Mouse (Mus musculus) hindbrain, embryonic 14.5 days (tissue): ENCODE measurements around the gene Tm4sf1. TPM values are rescaled to one million over a fixed set of nuclear protein-coding genes. Genes with fewer than 3 reads are reported as not detected.

ENCODE experiments used
- ATAC-seq: fragments of 200-750 bp; cut with Nextera tagmentation; 2 replicates; pipeline ENCODE4 v1.8.0; 2017; ENCODE audit warnings: moderate number of reproducible peaks, mild to moderate bottlenecking, moderate TSS enrichment, moderate library complexity; ENCODE audit not compliant: low FRiP score
- DNase-seq: peaks from one replicate; pipeline ENCODE4 v3.0.0-alpha.2; 2015; ENCODE audit warnings: low spot score
- H3K27ac ChIP-seq: fragments of 300-500 bp; sonication (generic); 2 replicates; pipeline ENCODE4 v1.5.1; 2014; ENCODE audit warnings: mild to moderate bottlenecking, moderate library complexity
- H3K27me3 ChIP-seq: fragments of 300-500 bp; sonication (generic); 2 replicates; pipeline ENCODE4 v1.6.1; 2014; ENCODE audit warnings: mild to moderate bottlenecking, low read length, mixed read lengths; ENCODE audit not compliant: control insufficient read depth, insufficient read depth
- H3K36me3 ChIP-seq: fragments of 300-500 bp; sonication (generic); replicated peaks from 2 replicates; pipeline ENCODE4 v1.6.1; 2014; ENCODE audit not compliant: control insufficient read depth, insufficient read depth
- H3K4me1 ChIP-seq: fragments of 300-500 bp; sonication (generic); replicated peaks from 2 replicates; pipeline ENCODE4 v1.6.1; 2014; ENCODE audit warnings: antibody characterized with exemption, low read length, mixed read lengths; ENCODE audit not compliant: control insufficient read depth, insufficient read depth
- H3K4me2 ChIP-seq: fragments of 300-500 bp; sonication (generic); replicated peaks from 2 replicates; pipeline ENCODE4 v1.6.1; 2014; ENCODE audit warnings: mild to moderate bottlenecking, moderate library complexity
- H3K4me3 ChIP-seq: fragments of 300-500 bp; sonication (generic); replicated peaks from 2 replicates; pipeline ENCODE4 v1.5.1; 2014; ENCODE audit warnings: mild to moderate bottlenecking, low read length
- H3K9ac ChIP-seq: fragments of 300-500 bp; sonication (generic); 2 replicates; pipeline ENCODE4 v1.6.1; 2014
- H3K9me3 ChIP-seq: fragments of 300-500 bp; sonication (generic); 2 replicates; pipeline ENCODE4 v1.6.1; 2016; ENCODE audit warnings: low read length; ENCODE audit not compliant: control insufficient read depth
- WGBS: fragments of 180-500 bp; shearing (Covaris S2); extraction: QIAGEN DNeasy Blood & Tissue Kit; methylation state at CpG from one replicate; pipeline ENCODE4 v1.1.7; 2014; 5-methylcytosine and 5-hydroxymethylcytosine counted together
- polyA plus RNA-seq: library from polyadenylated mRNA; unstranded; fragments of >200 nt; fragmentation: Nextera tagmentation; extraction: Ambion mirVana; gene quantifications from 2 replicates; pipeline ENCODE4 v1.2.1, GENCODE M21; 2014

Tm4sf1 gene
- polyA plus RNA-seq, 1 experiment from 2014 or later, result 38.6 TPM

DNA sequence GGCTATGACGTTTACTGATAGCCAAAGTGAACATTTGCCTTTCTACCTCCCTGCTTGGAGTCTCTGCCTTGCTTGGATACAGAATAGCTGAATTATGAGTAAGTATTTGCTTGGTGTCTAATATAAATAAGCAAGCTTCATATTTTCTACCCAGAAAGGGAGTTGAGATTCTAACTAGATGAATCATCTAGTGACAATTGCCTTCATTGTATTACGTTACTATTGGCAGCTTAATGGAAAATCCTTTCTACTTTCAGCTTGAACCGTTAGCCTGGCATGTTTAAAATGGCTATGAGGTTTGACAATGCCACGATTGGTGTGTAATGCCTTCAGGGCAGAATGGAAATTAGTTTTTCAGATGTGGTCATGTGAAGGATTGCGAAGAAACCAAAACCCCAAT, 2.7 kb upstream of the Tm4sf1 start:
- H3K9ac ChIP-seq, result no peak overlapping the region
- H3K36me3 ChIP-seq, result no peaks in the 10 kb centered on the region
- no peaks in the 10 kb centered on the region for H3K9me3 ChIP-seq
- no peak for ATAC-seq
- no peak overlapping the region for H3K4me3 ChIP-seq
- no peak overlapping the region for H3K27ac ChIP-seq
- no peaks in the 10 kb centered on the region for H3K4me1 ChIP-seq
- 62% methylated on average over 5 of the region's 5 CpGs for WGBS
- no peak for DNase-seq
- no peak overlapping the region for H3K4me2 ChIP-seq
- H3K27me3 ChIP-seq, result no peaks in the 10 kb centered on the region

- H3K4me2 ChIP-seq, result no peak overlapping the region
- no peak overlapping the region for H3K9ac ChIP-seq
- H3K27me3 ChIP-seq, result no peaks in the 10 kb centered on the region
- ATAC-seq (no peak), DNase-seq (no peak)
- H3K27ac ChIP-seq, result no peak overlapping the region
- 60% methylated on average over 4 of the region's 4 CpGs for WGBS
- H3K9me3 ChIP-seq, result no peaks in the 10 kb centered on the region
- H3K36me3 ChIP-seq, result no peaks in the 10 kb centered on the region
- no peaks in the 10 kb centered on the region for H3K4me1 ChIP-seq
- H3K4me3 ChIP-seq, result no peak overlapping the region
These were observed 2.3 kb upstream of the Tm4sf1 start for GRCm38 (mm10) chr3:57304050-57304449.

DNA sequence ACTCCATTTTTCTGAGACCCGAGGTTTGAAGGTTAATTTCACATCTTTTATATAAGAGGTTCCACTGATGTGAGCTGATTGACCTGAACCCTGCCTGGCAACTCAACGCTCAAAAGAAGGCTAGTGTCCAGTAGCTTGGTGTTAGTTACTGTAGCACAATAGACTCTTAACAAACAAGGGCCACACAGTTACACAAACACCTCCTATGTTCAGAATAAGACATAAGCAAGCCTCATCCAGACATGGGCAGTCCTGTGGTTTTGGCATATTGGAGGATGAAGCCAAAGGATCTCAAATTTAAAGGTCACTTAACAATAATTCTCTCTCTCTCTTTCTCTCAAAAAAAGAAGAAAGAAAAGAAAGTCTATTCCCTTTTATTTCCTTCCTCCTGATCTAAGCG, 1.7 kb upstream of the Tm4sf1 start:
- no peak overlapping the region for H3K4me3 ChIP-seq
- no peaks in the 10 kb centered on the region for H3K27me3 ChIP-seq
- no peak overlapping the region for H3K9ac ChIP-seq
- H3K4me2 ChIP-seq, result no peak overlapping the region
- no peaks in the 10 kb centered on the region for H3K36me3 ChIP-seq
- ATAC-seq (no peak), DNase-seq (no peak)
- WGBS, result 78% methylated on average over 3 of the region's 3 CpGs
- H3K4me1 ChIP-seq, result no peaks in the 10 kb centered on the region
- H3K9me3 ChIP-seq, result no peaks in the 10 kb centered on the region
- no peak overlapping the region for H3K27ac ChIP-seq

- no peaks in the 10 kb centered on the region for H3K9me3 ChIP-seq
- H3K27me3 ChIP-seq, result no peaks in the 10 kb centered on the region
- 55% methylated on average over 2 of the region's 2 CpGs for WGBS
- DNase-seq (no peak), ATAC-seq (no peak)
- H3K4me3 ChIP-seq, result no peak overlapping the region
- H3K4me1 ChIP-seq, result no peaks in the 10 kb centered on the region
- no peaks in the 10 kb centered on the region for H3K36me3 ChIP-seq
- no peak overlapping the region for H3K4me2 ChIP-seq
- H3K9ac ChIP-seq, result no peak overlapping the region
- H3K27ac ChIP-seq, result no peak overlapping the region
These were observed 1.1 kb upstream of the Tm4sf1 start for GRCm38 (mm10) chr3:57302886-57303285.

GRCm38 (mm10) chr3:57301366-57301765, 422 bp downstream of the Tm4sf1 start:
- no peak for ATAC-seq
- H3K27ac ChIP-seq, result no peak overlapping the region

GRCm38 (mm10) chr3:57297991-57298390, 3.8 kb downstream of the Tm4sf1 start:
- Histone ChIP-seq H3K27me3 (no peaks in the 10 kb centered on the region), H3K27ac (no peak overlapping the region), H3K36me3 (no peaks in the 10 kb centered on the region), H3K9me3 (no peaks in the 10 kb centered on the region), H3K9ac (no peak overlapping the region), H3K4me2 (no peak overlapping the region), H3K4me1 (peaks cover 6% of the 10 kb centered on the region), H3K4me3 (no peak overlapping the region)
- no peak for ATAC-seq
- DNase-seq, result no peak
- 85% methylated on average over 2 of the region's 2 CpGs for WGBS

More at GRCm38 (mm10) chr3:57301366-57301765, 422 bp downstream of the Tm4sf1 start:
- Histone ChIP-seq H3K27me3 (no peaks in the 10 kb centered on the region), H3K9me3 (no peaks in the 10 kb centered on the region), H3K4me2 (no peak overlapping the region), H3K36me3 (no peaks in the 10 kb centered on the region), H3K4me3 (no peak overlapping the region), H3K9ac (no peak overlapping the region), H3K4me1 (no peaks in the 10 kb centered on the region)
- no peak for DNase-seq
- WGBS, result 88% methylated on average over 4 of the region's 4 CpGs

- DNase-seq (no peak), ATAC-seq (no peak)
- no peak overlapping the region for H3K4me3 ChIP-seq
- H3K27ac ChIP-seq, result no peak overlapping the region
- no peaks in the 10 kb centered on the region for H3K36me3 ChIP-seq
- H3K4me1 ChIP-seq, result peaks cover 6% of the 10 kb centered on the region
- H3K9me3 ChIP-seq, result no peaks in the 10 kb centered on the region
- no peak overlapping the region for H3K4me2 ChIP-seq
- H3K27me3 ChIP-seq, result no peaks in the 10 kb centered on the region
- no peak overlapping the region for H3K9ac ChIP-seq
These were observed 5.2 kb downstream of the Tm4sf1 start for GRCm38 (mm10) chr3:57296574-57296973.

DNA sequence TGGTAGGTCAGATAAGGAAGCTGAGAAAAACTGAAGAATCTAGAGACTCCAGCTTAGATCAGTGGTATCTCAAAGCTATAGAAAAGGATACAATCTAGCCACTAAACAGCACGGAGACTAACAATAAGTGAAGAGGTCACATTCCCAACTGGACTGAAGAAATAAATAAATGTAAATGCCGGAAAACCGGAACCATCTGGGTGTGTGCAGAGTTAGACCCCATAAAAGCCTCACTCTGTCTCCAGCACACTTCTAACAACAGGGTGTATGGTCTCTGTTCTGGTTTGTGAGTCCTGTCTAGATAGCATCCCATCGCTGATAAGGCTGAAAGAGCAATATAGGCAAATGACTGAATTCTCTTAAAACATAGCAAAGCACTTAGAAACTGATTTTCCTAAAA, 6.2 kb downstream of the Tm4sf1 start:
- 88% methylated on average over 4 of the region's 4 CpGs for WGBS
- Histone ChIP-seq H3K4me3 (no peak overlapping the region), H3K27ac (peak overlapping the region; percentile 64), H3K9ac (no peak overlapping the region), H3K36me3 (no peaks in the 10 kb centered on the region), H3K9me3 (no peaks in the 10 kb centered on the region), H3K27me3 (no peaks in the 10 kb centered on the region), H3K4me2 (no peak overlapping the region), H3K4me1 (peaks cover 6% of the 10 kb centered on the region)
- DNase-seq (no peak), ATAC-seq (no peak)

GRCm38 (mm10) chr3:57294742-57295525, 6.9 kb downstream of the Tm4sf1 start:
- Histone ChIP-seq H3K9ac (no peak overlapping the region), H3K4me2 (peak overlapping the region; percentile 4; the same call in 1 of the 2 replicates), H3K9me3 (no peaks in the 10 kb centered on the region), H3K36me3 (no peaks in the 10 kb centered on the region), H3K4me3 (no peak overlapping the region), H3K27ac (peak overlapping the region; percentile 64), H3K27me3 (no peaks in the 10 kb centered on the region), H3K4me1 (peaks cover 6% of the 10 kb centered on the region)
- DNase-seq, result peak; percentile 46
- ATAC-seq, result peak; percentile 57; the same call in 1 of the 2 replicates
- 72% methylated on average over 21 of the region's 21 CpGs for WGBS

GRCm38 (mm10) chr3:57293925-57294324, 7.9 kb downstream of the Tm4sf1 start:
- Histone ChIP-seq H3K27ac (no peak overlapping the region), H3K36me3 (no peaks in the 10 kb centered on the region), H3K4me1 (peaks cover 6% of the 10 kb centered on the region), H3K4me2 (no peak overlapping the region), H3K9me3 (no peaks in the 10 kb centered on the region), H3K9ac (no peak overlapping the region), H3K27me3 (no peaks in the 10 kb centered on the region), H3K4me3 (no peak overlapping the region)
- DNase-seq (no peak), ATAC-seq (no peak)
- WGBS, result 75% methylated on average over 4 of the region's 4 CpGs
